Mouse (Mus musculus): ENCODE measurements around the gene Cog5.

GRCm38 (mm10) chr12:31734616-31735015 is 79.9 kb downstream of the Cog5 start:
- TF ChIP-seq POLR2A (IDR thresholded peaks at IDR 0.05; ENCODE audit: borderline replicate concordance, control insufficient read depth, low read depth, low read length) = no peak
- no peak for TF ChIP-seq CTCF (IDR thresholded peaks at IDR 0.05; ENCODE audit: control insufficient read depth, insufficient read depth, low read length)

Measured in bone marrow, adult 2 months (tissue).